ENCODE assay signal across 8 mouse cellular contexts in genomic region chr10:93160497-93160806, GRCm38 (mm10). TPM values are rescaled to one million over a fixed set of nuclear protein-coding genes. Genes with fewer than 3 reads are reported as not detected.
A peak's percentile ranks its signal among the peaks of the same experiment; 100 is the strongest.
DNase-seq lines count a peak whose midpoint lies in the region; ATAC-seq lines count a peak whose summit lies in the region.

No protein-coding gene starts in this region.

- no peaks in the 10 kb centered on the region for H3K36me3 ChIP-seq in hindbrain, embryonic 14.5 days (replicated peaks; ENCODE audit: control insufficient read depth, insufficient read depth)

- H3K9ac ChIP-seq in hindbrain, embryonic 14.5 days = peak overlapping the region; percentile 98

- peak; percentile 83 to 88 for DNase-seq in cerebellum, postnatal 36 days
- peak; percentile 72 to 80 for DNase-seq in frontal cortex, postnatal 36 days (ENCODE audit: low spot score in 2 of 2)
- DNase-seq in hindbrain, embryonic 14.5 days (ENCODE audit: low spot score) = peak; percentile 91
- peak; percentile 79 to 91 for DNase-seq in left cerebral cortex, postnatal 10 days (ENCODE audit: extremely low spot score in 1 of 2, low spot score in 2 of 2)
- DNase-seq in mesoderm, embryonic 11.5 days (ENCODE audit: low read depth, low spot score) = peak; percentile 90
- DNase-seq in right cerebral cortex, postnatal 36 days (ENCODE audit: low spot score in 2 of 2) = peak; percentile 58 to 66
- DNase-seq in urinary bladder, postnatal 36 days (ENCODE audit: low spot score in 2 of 2) = peak; percentile 78 to 83

- intact Hi-C loops in left cerebral cortex, postnatal 10 days (cut with DNase I) = loop anchor here (5.0 to 10.0 kb wide), 6 partner anchors 52 to 294 kb away; partner anchors contain the start of gene Lta4h

- 0% methylated on average over 25 of the region's 26 CpGs for WGBS in hindbrain, embryonic 14.5 days

- peak overlapping the region; percentile 76 for H3K4me2 ChIP-seq in hindbrain, embryonic 14.5 days (replicated peaks)

- peak; percentile 42 for ATAC-seq in activated CD4-positive, CD25-positive, alpha-beta regulatory T cell, adult 4 months
- ATAC-seq in hindbrain, embryonic 14.5 days (ENCODE audit: low FRiP score) = peak; percentile 93

- peak overlapping the region; percentile 93 for H3K4me3 ChIP-seq in hindbrain, embryonic 14.5 days (replicated peaks; ENCODE audit: low read length)

- peaks cover 19% of the 10 kb centered on the region for H3K4me1 ChIP-seq in hindbrain, embryonic 14.5 days (replicated peaks; ENCODE audit: control insufficient read depth, insufficient read depth, low read length)

- H3K27ac ChIP-seq in hindbrain, embryonic 14.5 days = peak overlapping the region; percentile 99

- H3K27me3 ChIP-seq in hindbrain, embryonic 14.5 days (ENCODE audit: control insufficient read depth, insufficient read depth, low read length) = no peaks in the 10 kb centered on the region

- no peaks in the 10 kb centered on the region for H3K9me3 ChIP-seq in hindbrain, embryonic 14.5 days (ENCODE audit: control insufficient read depth, low read length)

RNA-seq across cellular contexts. Expression of gene Cdk17, which starts 0.2 kb away (rescaled TPM):
- polyA plus RNA-seq in activated CD4-positive, CD25-positive, alpha-beta regulatory T cell, adult 4 months (2017; shearing (Covaris generic)) = 10 to 100 TPM; 32.3 to 44.2 TPM
- polyA plus RNA-seq in hindbrain, embryonic 14.5 days (2014; fragmentation: Nextera tagmentation; extraction: Ambion mirVana) = 61.1 and 68.3 TPM in 2 replicates
- 100 to 1,000 TPM; 141 to 150 TPM for total RNA-seq in left cerebral cortex, postnatal 10 days (2021)

Comparison
In these comparisons a context has a peak if more than half of its experiments do, and no peak if none do; other contexts are left out.
1. Peak in every context shown above with its lines: DNase-seq, ATAC-seq, H3K4me3 ChIP-seq and H3K27ac ChIP-seq.